Mouse (Mus musculus) liver, embryonic 14.5 days (tissue): Measurements from ENCODE around the gene Vps16. TPM values are rescaled to one million over a fixed set of nuclear protein-coding genes. Genes with fewer than 3 reads are reported as not detected.

Source experiments
- ATAC-seq: fragments of 200-750 bp; cut with Nextera tagmentation; 2 replicates; pipeline ENCODE4 v1.8.0; 2017; ENCODE audit warnings: moderate number of reproducible peaks, mild to moderate bottlenecking, moderate library complexity; ENCODE audit not compliant: insufficient read depth
- DNase-seq, 3 experiments: peaks; one replicate each; pipeline ENCODE4 v3.0.0-alpha.2; 2012 to 2013; ENCODE audit warnings: low read depth in 3 of 3, low spot score in 3 of 3
- H3K27ac ChIP-seq: fragments of 300-500 bp; sonication (generic); 2 replicates; pipeline ENCODE4 v1.5.1; 2014; ENCODE audit warnings: moderate library complexity, mild to moderate bottlenecking, control low read depth, inconsistent platforms
- H3K27me3 ChIP-seq: fragments of 300-500 bp; sonication (generic); 2 replicates; pipeline ENCODE4 v1.6.1; 2014; ENCODE audit warnings: mild to moderate bottlenecking, low read length, moderate library complexity; ENCODE audit not compliant: control insufficient read depth, insufficient read depth
- H3K36me3 ChIP-seq: fragments of 300-500 bp; sonication (generic); replicated peaks from 2 replicates; pipeline ENCODE4 v1.6.1; 2014; ENCODE audit warnings: low read depth; ENCODE audit not compliant: control insufficient read depth, insufficient read depth
- H3K4me1 ChIP-seq, 2 experiments: fragments of 200-500 bp in 1 of 2; fragments of 300-500 bp in 1 of 2; sonication (generic) in 1 of 2; replicated peaks; 2 replicates each; pipeline ENCODE4 v1.6.1; 2012 to 2014; ENCODE audit warnings: antibody characterized with exemption in 1 of 2, inconsistent platforms in 1 of 2, low read length in 1 of 2; ENCODE audit not compliant: control insufficient read depth in 2 of 2, insufficient read depth in 2 of 2
- H3K4me2 ChIP-seq: fragments of 300-500 bp; sonication (generic); 2 replicates; pipeline ENCODE4 v1.6.1; 2014; ENCODE audit warnings: low read depth, mild to moderate bottlenecking, control low read depth, moderate library complexity
- H3K4me3 ChIP-seq, 2 experiments: fragments of 200-500 bp in 1 of 2; fragments of 300-500 bp in 1 of 2; sonication (generic) in 1 of 2; 2 replicates each; pipeline ENCODE4 v1.5.1; 2012 to 2014; ENCODE audit warnings: low read depth in 2 of 2, low read length in 2 of 2, mild to moderate bottlenecking in 2 of 2, control low read depth in 1 of 2, inconsistent platforms in 1 of 2, moderate library complexity in 1 of 2; ENCODE audit not compliant: insufficient read depth in 1 of 2
- H3K9ac ChIP-seq: fragments of 300-500 bp; sonication (generic); replicated peaks from 2 replicates; pipeline ENCODE4 v1.6.1; 2014; ENCODE audit warnings: mild to moderate bottlenecking, control low read depth, moderate library complexity
- H3K9me3 ChIP-seq: fragments of 300-500 bp; sonication (generic); 2 replicates; pipeline ENCODE4 v1.6.1; 2016; ENCODE audit warnings: low read length, mixed read lengths; ENCODE audit not compliant: control insufficient read depth
- CTCF ChIP-seq: IDR thresholded peaks from 2 replicates; pipeline ENCODE4 v1.5.1; 2016; ENCODE audit warnings: antibody characterized with exemption, low read depth, control low read depth
- EP300 ChIP-seq: IDR thresholded peaks from 2 replicates; pipeline ENCODE4 v1.6.1; 2016; ENCODE audit warnings: antibody characterized with exemption, low read depth
- WGBS: fragments of 180-500 bp; shearing (Covaris S2); extraction: QIAGEN DNeasy Blood & Tissue Kit; methylation state at CpG from one replicate; pipeline ENCODE4 v1.1.7; 2014; ENCODE audit not compliant: insufficient replicate concordance; 5-methylcytosine and 5-hydroxymethylcytosine counted together
- polyA plus RNA-seq, 2 experiments: library from polyadenylated mRNA; depleted of rRNA in 1 of 2; stranded (reverse) in 1 of 2; unstranded in 1 of 2; fragments of >200 nt; fragmentation: Nextera tagmentation in 1 of 2; extraction: Ambion mirVana in 1 of 2; gene quantifications; 2 replicates each; pipeline versions ENCODE4 v1.2.1 to v1.2.3; 2012 to 2014

Gene Vps16
- polyA plus RNA-seq, 2 experiments, result 26.8 to 38.3 TPM

- H3K4me2 ChIP-seq, result no peak overlapping the region
- no peaks in the 10 kb centered on the region for H3K27me3 ChIP-seq
- H3K9ac ChIP-seq, result no peak overlapping the region
- no peaks in the 10 kb centered on the region for H3K9me3 ChIP-seq
- 82% methylated on average over 26 of the region's 26 CpGs for WGBS
- H3K4me1 ChIP-seq, result peaks cover 10 to 11% of the 10 kb centered on the region in 2 experiments
- no peak overlapping the region for H3K27ac ChIP-seq
- H3K4me3 ChIP-seq, result no peak overlapping the region
- ATAC-seq (no peak), DNase-seq (no peak)
- H3K36me3 ChIP-seq, result no peaks in the 10 kb centered on the region
- TF ChIP-seq EP300 (no peak), CTCF (no peak)
Measured at GRCm38 (mm10) chr2:130421781-130422620, 2.1 kb upstream of the Vps16 start.

DNA sequence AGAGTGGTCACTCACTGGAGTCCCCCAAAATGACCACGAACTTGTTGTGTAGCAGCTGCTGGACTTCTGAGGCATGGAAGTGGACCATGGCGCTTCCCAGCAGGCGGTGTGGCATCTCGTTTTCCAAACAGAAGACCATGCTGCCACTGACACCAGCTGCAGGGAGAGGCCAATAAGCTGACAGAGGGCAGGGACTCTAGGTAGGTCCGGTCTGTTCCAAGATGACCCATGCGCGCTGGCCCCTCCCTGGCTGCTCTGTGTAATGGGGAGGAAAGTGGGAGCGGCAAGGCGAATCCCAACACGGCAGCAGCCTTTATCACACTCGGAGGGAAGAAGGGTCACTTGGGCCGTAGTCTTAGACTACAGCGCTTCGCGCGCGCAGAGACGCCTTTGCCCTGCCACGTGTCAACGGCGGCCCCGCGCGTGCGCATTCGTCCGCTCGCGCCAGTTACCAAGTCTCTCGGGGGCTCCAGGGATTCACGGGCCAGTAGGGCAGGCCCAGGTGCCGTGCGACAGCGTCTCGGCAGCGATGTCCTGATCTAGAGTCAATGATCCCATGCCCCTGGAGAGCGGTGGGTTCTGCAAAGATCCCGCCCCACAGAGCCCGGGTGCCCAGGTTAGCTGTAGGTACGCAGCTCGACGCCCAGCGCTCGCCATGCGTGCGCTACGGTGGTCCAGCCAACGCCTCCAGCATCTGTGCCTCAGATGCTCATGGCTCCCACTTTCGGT is 578 bp upstream of the Vps16 start:
- TF ChIP-seq EP300, result no peak
- TF ChIP-seq CTCF, result no peak

DNA sequence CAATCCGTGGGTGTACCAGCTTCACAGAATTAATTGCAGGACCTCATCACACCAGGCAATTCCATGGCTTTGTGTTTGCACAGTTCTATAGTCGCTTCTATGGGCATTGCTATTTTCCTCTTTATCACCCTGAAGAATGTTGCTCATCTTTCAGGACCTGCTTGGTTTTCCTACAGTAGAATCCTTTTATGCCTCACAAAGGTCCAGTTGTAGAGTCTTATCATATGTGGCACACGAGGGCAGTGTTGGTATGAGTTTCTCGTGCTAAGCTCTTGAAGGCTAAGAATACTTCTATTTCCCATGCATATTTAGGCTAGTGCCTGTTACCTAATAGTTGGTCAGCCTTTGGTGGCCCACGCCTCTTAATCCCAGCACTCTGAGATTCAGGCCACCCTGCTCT is 973 bp downstream of the Vps16 start:
- peak overlapping the region; percentile 91 for H3K9ac ChIP-seq
- peaks cover 13 to 14% of the 10 kb centered on the region in 2 experiments for H3K4me1 ChIP-seq
- H3K4me2 ChIP-seq, result peak overlapping the region; percentile 99
- H3K27me3 ChIP-seq, result no peaks in the 10 kb centered on the region
- H3K36me3 ChIP-seq, result no peaks in the 10 kb centered on the region; the same call in 1 of the 2 replicates
- peak overlapping the region; percentile 73 to 81 for H3K4me3 ChIP-seq
- no peak for ATAC-seq
- TF ChIP-seq EP300 (no peak), CTCF (peak; percentile 32)
- 21% methylated on average over 5 of the region's 5 CpGs for WGBS
- DNase-seq, result no peak
- H3K9me3 ChIP-seq, result no peaks in the 10 kb centered on the region
- H3K27ac ChIP-seq, result no peak overlapping the region

More for the DNA sequence above, 578 bp upstream of the Vps16 start:
- ATAC-seq, result peak; percentile 68
- Histone ChIP-seq H3K27me3 (no peaks in the 10 kb centered on the region), H3K4me1 (peaks cover 10 to 11% of the 10 kb centered on the region in 2 experiments), H3K9ac (peak overlapping the region; percentile 91), H3K36me3 (no peaks in the 10 kb centered on the region), H3K9me3 (no peaks in the 10 kb centered on the region), H3K27ac (peak overlapping the region; percentile 48; the same call in 1 of the 2 replicates), H3K4me3 (peak overlapping the region; percentile 73 to 81), H3K4me2 (peak overlapping the region; percentile 99)
- peak in 2 of 3 experiments; percentile 38 to 43 for DNase-seq
- WGBS, result 15% methylated on average over 49 of the region's 49 CpGs

DNA sequence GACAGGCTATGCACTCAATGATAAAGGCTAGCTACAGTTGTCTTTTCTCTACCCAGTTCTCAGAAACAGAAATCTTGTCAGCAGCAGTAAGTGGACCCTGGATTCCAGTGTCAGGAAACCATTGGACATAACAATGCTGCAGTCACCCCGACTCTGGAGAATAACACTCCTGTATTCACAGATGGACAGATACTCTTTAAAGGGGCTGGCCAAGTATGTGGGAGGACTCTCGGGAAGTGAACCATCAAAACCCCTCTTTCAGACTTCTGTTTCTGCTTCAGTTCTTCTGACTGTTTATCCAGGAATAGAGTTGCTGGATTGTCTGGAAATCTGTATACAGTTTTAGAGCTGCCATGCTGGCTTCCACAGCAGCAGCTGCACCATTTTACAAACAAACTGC is 5.7 kb downstream of the Vps16 start:
- H3K36me3 ChIP-seq, result peaks cover 8% of the 10 kb centered on the region
- H3K4me3 ChIP-seq, result no peak overlapping the region
- H3K27ac ChIP-seq, result no peak overlapping the region
- H3K9me3 ChIP-seq, result no peaks in the 10 kb centered on the region
- TF ChIP-seq CTCF (no peak), EP300 (no peak)
- DNase-seq, result no peak
- no peak for ATAC-seq
- no peak overlapping the region for H3K9ac ChIP-seq
- H3K27me3 ChIP-seq, result no peaks in the 10 kb centered on the region
- WGBS, result 57% methylated on average over 2 of the region's 2 CpGs
- peaks cover 7 to 9% of the 10 kb centered on the region in 2 experiments for H3K4me1 ChIP-seq
- no peak overlapping the region for H3K4me2 ChIP-seq

- DNase-seq, result no peak
- Histone ChIP-seq H3K4me2 (no peak overlapping the region), H3K27ac (no peak overlapping the region), H3K4me3 (no peak overlapping the region), H3K4me1 (peaks cover 2 to 3% of the 10 kb centered on the region in 2 experiments; a peak in 3 of 4 replicates), H3K9me3 (no peaks in the 10 kb centered on the region), H3K27me3 (no peaks in the 10 kb centered on the region), H3K9ac (no peak overlapping the region), H3K36me3 (peaks cover 8% of the 10 kb centered on the region)
- WGBS, result 70% methylated on average over 3 of the region's 3 CpGs
- ATAC-seq, result no peak
- TF ChIP-seq CTCF, result no peak
- TF ChIP-seq EP300, result no peak
Measured at GRCm38 (mm10) chr2:130430484-130430883, 6.3 kb downstream of the Vps16 start.
